Mouse (Mus musculus) layer of hippocampus, postnatal 25 days (tissue): ENCODE measurements at regions not wholly inside any gene's neighbourhood (a gene's known extent, or its start where the extent isn't known, plus 50 kb on each side); places are given as distances from the start of the nearest gene placed in this dataset.
"Not testable (repeated sequence)": the region's sequence is repeated elsewhere in the genome, so short reads cannot be mapped to it uniquely, and the experiment has no call there.

Experiments used
- DNase-seq, 2 experiments: peaks; one replicate each; pipeline ENCODE4 v3.0.0; 2022; ENCODE audit warnings: mixed read lengths in 2 of 2, low spot score in 1 of 2; ENCODE audit errors: extremely low spot score in 1 of 2

GRCm38 (mm10) chr16:55758707-55759067, 80.0 kb downstream of the Nfkbiz start:
- no peak for DNase-seq

GRCm38 (mm10) chr16:55757952-55758706, 80.6 kb downstream of the Nfkbiz start:
- DNase-seq, result no peak

- not testable (repeated sequence) for DNase-seq
Measured at GRCm38 (mm10) chr16:55757422-55757815, 81.3 kb downstream of the Nfkbiz start.

GRCm38 (mm10) chr16:55756764-55757421, 81.8 kb downstream of the Nfkbiz start:
- DNase-seq, result no peak

- DNase-seq, result no peak
Measured at GRCm38 (mm10) chr16:55755309-55755832, 83.3 kb downstream of the Nfkbiz start.

- no peak for DNase-seq
Measured at GRCm38 (mm10) chr16:55754092-55754763, 84.5 kb downstream of the Nfkbiz start.

GRCm38 (mm10) chr16:55753380-55753779, 85.3 kb downstream of the Nfkbiz start:
- no peak for DNase-seq

- DNase-seq, result no peak
Measured at GRCm38 (mm10) chr16:55747250-55747649, 91.4 kb downstream of the Nfkbiz start.

GRCm38 (mm10) chr16:55746159-55746558, 92.5 kb downstream of the Nfkbiz start:
- no peak for DNase-seq

- no peak for DNase-seq
Measured at GRCm38 (mm10) chr16:55745094-55745493, 93.6 kb downstream of the Nfkbiz start.

- DNase-seq, result no peak
Measured at GRCm38 (mm10) chr16:55741099-55741863, 97.4 kb downstream of the Nfkbiz start.

GRCm38 (mm10) chr16:55738741-55739140, 100.0 kb downstream of the Nfkbiz start:
- DNase-seq, result no peak

GRCm38 (mm10) chr16:55735476-55735968, 103.2 kb downstream of the Nfkbiz start:
- DNase-seq, result no peak

GRCm38 (mm10) chr16:55734301-55734700, 104.4 kb downstream of the Nfkbiz start:
- DNase-seq, result no peak

- no peak for DNase-seq
Measured at GRCm38 (mm10) chr16:55733751-55734150, 104.9 kb downstream of the Nfkbiz start.

GRCm38 (mm10) chr16:55731003-55731402, 107.7 kb downstream of the Nfkbiz start:
- no peak for DNase-seq

- DNase-seq, result no peak
Measured at GRCm38 (mm10) chr16:55726538-55726937, 112.2 kb downstream of the Nfkbiz start.

GRCm38 (mm10) chr16:55720430-55720829, 118.3 kb downstream of the Nfkbiz start:
- no peak for DNase-seq

GRCm38 (mm10) chr16:55710017-55710416, 128.7 kb downstream of the Nfkbiz start:
- DNase-seq, result no peak

GRCm38 (mm10) chr16:55706502-55706901, 132.2 kb downstream of the Nfkbiz start:
- DNase-seq, result no peak
